Mouse (Mus musculus) CH12.LX (cell line): Measurements from ENCODE around the gene Fndc10. TPM values are rescaled to one million over a fixed set of nuclear protein-coding genes. Genes with fewer than 3 reads are reported as not detected.

Experiments used
- DNase-seq: peaks from one replicate; pipeline ENCODE4 v3.0.0-alpha.2; 2013; ENCODE audit errors: extremely low read depth
- H3K27ac ChIP-seq: 2 replicates; pipeline ENCODE4 v1.5.1; 2012; ENCODE audit warnings: low read depth, mild to moderate bottlenecking, control low read depth, moderate library complexity; ENCODE audit not compliant: insufficient read depth
- H3K27me3 ChIP-seq: replicated peaks from 2 replicates; pipeline ENCODE3; 2012; ENCODE audit warnings: inconsistent platforms
- H3K36me3 ChIP-seq, 2 experiments: replicated peaks in 1 of 2; 2 replicates each; pipeline versions ENCODE3 to v1.6.1; 2012; ENCODE audit warnings: inconsistent platforms in 1 of 2, low read length in 1 of 2, mild to moderate bottlenecking in 1 of 2, mixed read lengths in 1 of 2, moderate library complexity in 1 of 2; ENCODE audit not compliant: control insufficient read depth in 1 of 2, insufficient read depth in 1 of 2
- H3K4me1 ChIP-seq, 2 experiments: 2 replicates each; pipeline ENCODE4 v1.6.1; 2012; ENCODE audit warnings: inconsistent platforms in 1 of 2, moderate library complexity in 1 of 2; ENCODE audit not compliant: insufficient read depth in 2 of 2, control insufficient read depth in 1 of 2
- H3K4me2 ChIP-seq: 2 replicates; pipeline ENCODE4 v1.6.1; 2012; ENCODE audit warnings: low read depth, mild to moderate bottlenecking, control low read depth; ENCODE audit not compliant: poor library complexity, insufficient read depth, severe bottlenecking
- H3K4me3 ChIP-seq, 3 experiments: fragments of 150-350 bp in 1 of 3; sonication (generic) in 1 of 3; replicated peaks in 1 of 3; 2 replicates each; pipeline versions ENCODE3 to v1.5.1; 2011 to 2012; ENCODE audit warnings: low read depth in 2 of 3, low read length in 2 of 3, mild to moderate bottlenecking in 2 of 3, moderate library complexity in 2 of 3, control low read depth in 1 of 3, improper control_type of control experiment in 1 of 3, inconsistent platforms in 1 of 3, mixed read lengths in 1 of 3; ENCODE audit not compliant: poor library complexity in 1 of 3
- H3K79me2 ChIP-seq: replicated peaks from 2 replicates; pipeline ENCODE4 v1.6.1; 2012; ENCODE audit warnings: mild to moderate bottlenecking, moderate library complexity; ENCODE audit not compliant: control insufficient read depth, poor library complexity, insufficient read depth, severe bottlenecking; ENCODE audit errors: extremely low read depth
- H3K9ac ChIP-seq: 2 replicates; pipeline ENCODE4 v1.6.1; 2012; ENCODE audit warnings: low read depth, mild to moderate bottlenecking, control low read depth, moderate library complexity; ENCODE audit not compliant: insufficient read depth
- H3K9me3 ChIP-seq: replicated peaks from 2 replicates; pipeline ENCODE3; 2012; ENCODE audit warnings: low read length, inconsistent platforms, mixed read lengths
- CHD2 ChIP-seq: IDR thresholded peaks from 2 replicates; pipeline ENCODE4 v1.6.1; 2011; ENCODE audit warnings: low read length, improper control_type of control experiment
- E2F4 ChIP-seq: IDR thresholded peaks from 2 replicates; pipeline ENCODE4 v1.6.1; 2011; ENCODE audit warnings: low read depth, low read length, improper control_type of control experiment; ENCODE audit not compliant: insufficient replicate concordance
- ELF1 ChIP-seq: IDR thresholded peaks from 2 replicates; pipeline ENCODE4 v1.6.1; 2014; ENCODE audit warnings: low read depth, mild to moderate bottlenecking, inconsistent platforms, low read length, improper control_type of control experiment
- MXI1 ChIP-seq: IDR thresholded peaks from 2 replicates; pipeline ENCODE4 v1.6.1; 2011; ENCODE audit warnings: mild to moderate bottlenecking, low read depth, low read length, improper control_type of control experiment
- MYC ChIP-seq: IDR thresholded peaks from 2 replicates; pipeline ENCODE4 v1.6.1; 2011; ENCODE audit warnings: low read depth, mild to moderate bottlenecking, improper control_type of control experiment, low read length
- NELFE ChIP-seq: IDR thresholded peaks from 2 replicates; pipeline ENCODE4 v1.6.1; 2011; ENCODE audit warnings: low read depth, low read length, improper control_type of control experiment
- POLR2A ChIP-seq: IDR thresholded peaks from 2 replicates; pipeline ENCODE4 v1.6.1; 2011; ENCODE audit warnings: low read depth, mild to moderate bottlenecking, improper control_type of control experiment, low read length
- POLR2AphosphoS2 ChIP-seq: IDR thresholded peaks from 2 replicates; pipeline ENCODE4 v1.6.1; 2011; ENCODE audit warnings: low read depth, low read length, improper control_type of control experiment
- TCF12 ChIP-seq: IDR thresholded peaks from 2 replicates; pipeline ENCODE4 v1.6.1; 2014; ENCODE audit warnings: low read depth, mild to moderate bottlenecking, inconsistent platforms, low read length, improper control_type of control experiment
- UBTF ChIP-seq: IDR thresholded peaks from 2 replicates; pipeline ENCODE4 v1.6.1; 2012; ENCODE audit warnings: low read depth, mild to moderate bottlenecking, inconsistent platforms, low read length, improper control_type of control experiment, moderate library complexity
- dilution Hi-C: fragments of 300-500 bp; cut with MboI; formaldehyde crosslinking; loops from 2 replicates; pipeline ENCODE4 v1.14.3; 2020; ENCODE audit warnings: low sequenced_read_pairs; ENCODE audit not compliant: extremely low pct_unique_long_range_greater_than_20kb, extremely low pct_ligation_motif_present
- in situ Hi-C: fragments of 300-500 bp; cut with MboI; formaldehyde crosslinking; loops from 3 replicates; pipeline ENCODE4 v1.14.3; 2019; ENCODE audit warnings: low sequenced_read_pairs, low pct_ligation_motif_present, low pct_unique_long_range_greater_than_20kb, mixed read lengths
- polyA plus RNA-seq: library from polyadenylated mRNA; unstranded; fragments of >175 nt; gene quantifications from 2 replicates; pipeline ENCODE4 v1.2.1, GENCODE M21; 2012; ENCODE audit warnings: low read depth; ENCODE audit not compliant: insufficient read length
- total RNA-seq, 2 experiments: library from RNA; depleted of rRNA; stranded (reverse); fragments of 300-350 nt in 1 of 2; fragments of >200 nt in 1 of 2; gene quantifications; 2 replicates each; pipeline ENCODE4 v1.2.3; 2012 to 2014

Fndc10 gene
- total and polyA plus RNA-seq, 3 experiments, result 1.3 to 3.2 (median 1.7) TPM

DNA sequence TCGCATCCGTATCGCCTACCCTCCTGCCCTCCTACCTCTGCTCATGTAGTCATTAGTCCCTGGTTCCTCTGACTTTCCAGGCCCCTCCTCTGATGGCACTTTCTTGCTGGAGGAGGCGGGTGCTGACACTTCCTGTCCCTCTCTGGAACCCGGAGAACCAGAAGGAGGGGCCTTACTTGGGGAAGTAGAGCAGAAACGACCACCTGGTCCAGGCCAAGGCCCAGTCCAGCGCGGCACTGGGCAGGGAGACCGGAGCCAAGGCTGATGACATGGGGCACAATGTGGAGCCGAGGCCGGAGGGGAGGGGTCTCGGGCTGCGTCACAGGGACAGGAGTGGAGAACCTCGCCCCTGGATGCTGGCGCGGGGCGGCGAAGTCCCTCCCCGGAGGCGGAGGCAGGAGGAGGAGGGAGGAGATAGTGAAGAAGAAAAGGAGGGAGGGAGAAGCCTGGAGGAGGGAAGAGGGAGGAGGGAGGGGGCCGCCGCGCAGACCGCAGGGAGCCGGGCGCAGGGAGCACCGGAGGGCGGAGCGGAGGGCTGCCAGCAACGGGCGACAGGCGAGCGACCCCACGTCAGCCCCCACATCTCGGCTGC is 40.3 kb downstream of the Fndc10 start, which contains the start of gene Tmem240:
TSS of gene Tmem240 (plus strand) at position 451 of the 592 bp plus-strand sequence.
- peak within 1 kb of the TSS; percentile 64 to 93 (median 68) for H3K4me3 ChIP-seq
- in situ Hi-C loops, result loop anchor here (5.0 kb wide), 1 partner anchor 33 kb away; no protein-coding TSS in a partner anchor
- H3K9me3 ChIP-seq, result no peaks in the 10 kb centered on the region
- peak; percentile 9; the same call in 1 of the 2 replicates for TF ChIP-seq ELF1
- no peak for TF ChIP-seq CHD2
- peak; percentile 55; the same call in 1 of the 2 replicates for TF ChIP-seq POLR2A
- peak; percentile 35; the same call in 1 of the 2 replicates for TF ChIP-seq NELFE
- TF ChIP-seq POLR2AphosphoS2, result peak; percentile 89
- TF ChIP-seq UBTF, result no peak
- TF ChIP-seq E2F4, result no peak
- TF ChIP-seq TCF12, result peak; percentile 6; the same call in 1 of the 2 replicates
- TF ChIP-seq MXI1, result no peak; the same call in 1 of the 2 replicates
- H3K36me3 ChIP-seq, result peaks cover 40 to 65% of the 10 kb centered on the region in 2 experiments
- DNase-seq, result peak; percentile 77
- no peaks in the 10 kb centered on the region for H3K79me2 ChIP-seq
- H3K4me1 ChIP-seq, result peaks cover 8 to 31% of the 10 kb centered on the region in 2 experiments
- dilution Hi-C loops, result no loop called here
- H3K27ac ChIP-seq, result peak within 1 kb of the TSS; percentile 85
- H3K27me3 ChIP-seq, result no peaks in the 10 kb centered on the region
- peak within 1 kb of the TSS; percentile 85 for H3K9ac ChIP-seq
- peak within 1 kb of the TSS; percentile 76 for H3K4me2 ChIP-seq

DNA sequence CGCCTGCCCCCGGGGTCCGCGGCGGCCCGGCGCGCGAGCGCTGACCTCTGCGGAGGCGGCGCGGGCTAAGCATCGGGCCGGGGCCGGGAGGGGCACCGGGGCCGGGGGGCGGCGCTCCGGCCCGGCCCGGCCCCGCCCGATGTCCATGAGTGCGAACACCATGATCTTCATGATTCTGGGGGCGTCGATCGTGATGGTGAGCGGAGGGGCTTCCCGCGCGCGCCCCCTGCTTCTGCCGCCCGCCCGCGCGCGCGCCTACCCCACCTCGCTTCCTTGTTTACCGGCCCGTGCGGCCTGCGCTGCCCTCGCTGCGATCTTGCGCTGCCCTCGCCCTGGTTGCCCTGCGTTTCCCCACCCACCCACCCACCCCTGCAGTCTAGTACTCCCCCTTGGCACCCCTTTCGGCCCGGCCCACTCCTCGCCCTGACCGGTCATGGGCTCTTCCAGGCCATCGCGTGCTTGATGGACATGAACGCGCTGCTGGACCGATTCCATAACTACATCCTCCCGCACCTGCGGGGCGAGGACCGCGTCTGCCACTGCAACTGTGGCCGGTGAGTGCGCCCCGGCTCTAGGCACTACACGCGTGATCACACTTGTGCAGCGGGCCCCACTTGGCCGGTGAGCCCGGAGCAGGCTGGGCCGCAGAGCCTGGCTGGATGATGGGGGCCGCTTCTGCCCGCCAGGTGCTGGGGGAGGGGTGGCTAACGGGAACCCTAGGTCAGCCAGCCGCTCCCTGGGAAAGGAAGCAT is 41.0 kb downstream of the Fndc10 start:
- no peak for DNase-seq
- H3K36me3 ChIP-seq, result peaks cover 42 to 65% of the 10 kb centered on the region in 2 experiments
- peak overlapping the region; percentile 76 for H3K4me2 ChIP-seq
- dilution Hi-C loops (no loop called here), in situ Hi-C loops (loop anchor here (5.0 kb wide), 1 partner anchor 32 kb away; no protein-coding TSS in a partner anchor)
- H3K9ac ChIP-seq, result peak overlapping the region; percentile 85
- no peak overlapping the region for H3K27ac ChIP-seq
- no peaks in the 10 kb centered on the region for H3K79me2 ChIP-seq
- H3K9me3 ChIP-seq, result no peaks in the 10 kb centered on the region
- TF ChIP-seq MYC (no peak), CHD2 (0 out of 2 replicates have a peak, but pooled peaks have one; percentile 13), TCF12 (0 out of 2 replicates have a peak, but pooled peaks have one; percentile 28)
- peaks cover 8 to 31% of the 10 kb centered on the region in 2 experiments for H3K4me1 ChIP-seq
- H3K4me3 ChIP-seq, result peak overlapping the region; percentile 64 to 93 (median 68)
- H3K27me3 ChIP-seq, result no peaks in the 10 kb centered on the region
